Mouse (Mus musculus) kidney, adult 9 months (tissue): Measurements from ENCODE around the gene Atxn3.
"Not testable (repeated sequence)": the region's sequence is repeated elsewhere in the genome, so short reads cannot be mapped to it uniquely, and the experiment has no call there.

Source experiments
- DNase-seq: peaks from one replicate; pipeline ENCODE4 v3.0.0; 2022

Gene Atxn3

DNA sequence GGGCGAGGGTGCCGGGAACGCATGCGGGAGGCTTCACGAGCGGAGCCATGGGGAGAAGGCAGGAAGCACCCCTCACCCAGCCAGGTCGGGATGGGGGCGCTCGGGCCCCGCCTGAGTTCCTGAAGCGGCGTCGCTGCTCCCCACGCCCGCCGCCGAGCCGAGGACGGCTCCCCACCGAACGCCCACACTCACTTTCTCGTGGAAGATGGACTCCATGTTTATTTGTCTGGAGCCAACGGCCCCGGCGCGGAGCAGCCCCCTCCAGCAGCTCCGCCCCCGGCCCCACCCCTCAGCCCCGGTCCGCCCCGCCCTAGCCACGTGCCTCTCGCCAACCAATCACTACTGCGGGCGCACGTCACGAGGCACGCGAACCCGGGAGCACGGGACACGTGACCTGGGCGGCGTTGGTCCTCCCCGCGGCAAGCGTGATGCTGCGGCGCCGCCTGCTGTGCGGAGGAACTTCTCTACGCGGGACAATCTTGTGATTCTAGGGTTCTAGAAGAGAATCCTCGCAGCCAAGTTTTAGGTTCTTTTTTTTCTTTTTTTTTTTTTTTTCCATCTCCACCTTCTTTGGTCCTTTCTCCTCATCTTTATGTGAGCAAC is at the start of gene Atxn3:
Gene Atxn3 (minus strand): TSS at position 305 of the 603 bp plus-strand sequence.
- peak; percentile 97 for DNase-seq

DNA sequence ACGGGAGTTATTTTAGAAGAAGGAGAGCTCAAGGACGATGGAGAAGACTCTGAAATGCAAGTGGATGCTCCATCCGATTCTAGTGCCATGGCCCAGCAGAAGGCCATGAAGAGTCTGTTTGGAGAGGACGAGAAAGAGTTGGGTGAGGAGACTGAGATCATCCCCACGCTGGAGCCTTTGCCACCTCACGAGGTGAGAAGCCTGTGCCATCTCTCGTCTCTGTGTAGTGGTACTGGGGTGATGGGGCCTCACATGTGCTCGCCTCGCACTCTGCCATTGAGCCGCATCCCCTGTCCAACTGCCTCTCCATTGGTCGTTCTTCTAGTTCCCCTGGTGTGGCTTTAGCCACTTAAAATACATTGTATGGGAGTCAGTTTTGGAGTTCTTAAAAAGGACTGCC is 42.7 kb upstream of the Atxn3 start:
- DNase-seq, result no peak

DNA sequence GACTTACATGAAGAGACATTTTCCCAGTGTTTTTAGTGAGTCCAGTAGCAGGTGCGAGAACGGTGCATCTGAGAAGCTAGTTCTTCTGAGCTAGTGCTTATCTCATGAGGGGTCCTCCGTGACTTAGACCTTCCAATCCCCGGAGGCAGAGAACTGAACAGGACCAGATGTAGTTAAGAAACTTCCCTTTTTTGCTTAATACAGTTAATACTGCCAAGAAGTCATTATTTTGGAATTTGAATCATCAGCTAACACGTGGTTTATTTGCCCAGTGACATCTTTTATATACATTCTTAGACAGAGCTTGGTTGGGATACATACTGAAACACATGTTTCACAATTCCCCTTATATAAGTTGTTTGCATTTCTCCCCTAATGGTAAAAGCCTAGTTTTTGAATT is 40.9 kb upstream of the Atxn3 start:
- DNase-seq, result no peak

DNA sequence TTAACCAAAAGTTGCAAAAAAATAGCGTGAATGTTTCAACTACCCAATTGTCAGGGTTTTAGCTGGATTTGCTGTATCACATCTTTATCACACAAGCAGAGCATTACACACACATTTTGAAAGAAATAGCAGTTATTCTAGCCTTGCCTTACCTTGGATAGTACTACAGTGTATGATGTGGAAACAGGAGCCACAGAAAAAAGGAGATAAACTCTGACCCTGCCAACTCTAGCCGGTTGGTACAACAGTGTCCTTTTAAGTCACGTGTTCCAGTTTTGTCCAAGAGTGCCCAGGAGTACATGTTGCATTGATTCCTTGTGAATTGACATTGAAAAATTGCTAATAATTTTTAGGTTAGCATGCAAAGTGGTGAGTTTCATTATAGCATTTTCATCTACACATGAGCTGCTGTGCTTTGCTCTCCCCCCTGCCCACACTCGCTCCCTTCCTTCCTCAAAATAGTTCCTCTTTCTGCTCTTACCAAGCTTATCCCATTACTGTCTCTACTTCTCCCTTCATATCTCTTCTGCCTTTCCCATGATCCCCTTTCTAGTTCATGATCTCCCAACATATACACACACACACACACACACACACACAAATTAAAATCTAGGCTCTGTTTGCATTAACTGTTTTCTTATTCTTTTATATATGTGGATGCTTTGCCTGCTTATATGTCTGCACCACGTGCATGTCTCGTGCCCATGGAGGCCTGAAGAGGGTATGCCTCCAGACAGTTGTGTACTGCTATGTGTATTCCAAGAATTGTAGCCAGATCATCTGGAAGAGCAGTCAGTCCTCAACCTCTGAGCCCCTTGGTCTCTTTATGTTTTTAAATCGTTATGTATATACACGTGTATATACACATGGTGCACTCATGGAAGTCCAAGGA is 36.8 kb upstream of the Atxn3 start:
- DNase-seq, result no peak

DNA sequence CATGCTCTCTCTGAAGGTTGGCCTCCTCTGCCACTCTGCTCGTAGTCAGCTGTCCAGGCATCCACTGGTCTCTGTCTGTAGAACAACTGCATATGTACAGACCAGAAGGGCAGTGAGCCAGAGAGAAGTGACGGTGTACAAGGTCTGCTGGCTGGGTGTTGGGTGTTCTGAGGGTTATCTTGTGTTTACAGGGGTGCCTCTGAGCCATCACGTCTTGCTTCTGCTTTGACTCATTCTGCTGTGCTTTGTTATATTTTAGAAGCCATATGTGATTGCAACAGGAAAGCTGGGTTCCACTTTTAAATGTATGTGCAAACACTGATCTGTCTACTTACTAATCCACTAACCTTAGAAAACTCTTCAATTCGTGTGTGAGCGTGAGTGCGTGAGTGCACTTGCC is 29.6 kb upstream of the Atxn3 start:
- no peak for DNase-seq

DNA sequence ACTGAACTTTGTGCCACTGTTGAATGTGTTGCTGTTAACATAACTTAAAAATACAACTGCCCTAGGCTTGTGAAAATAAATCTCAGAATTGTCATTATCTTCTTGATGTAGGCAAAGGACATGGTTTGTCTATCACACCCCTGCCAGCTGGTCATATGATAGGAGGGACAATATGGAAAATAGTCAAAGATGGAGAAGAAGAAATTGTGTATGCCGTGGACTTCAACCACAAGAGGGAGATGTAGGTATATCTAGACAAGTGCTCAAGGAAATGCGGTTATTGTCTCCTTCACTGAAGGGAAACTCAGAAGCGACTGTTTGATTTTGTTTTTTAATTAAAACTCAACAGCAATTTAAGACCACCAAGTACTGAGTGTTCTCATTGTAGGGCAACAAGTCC is 27.1 kb upstream of the Atxn3 start:
- no peak for DNase-seq

DNA sequence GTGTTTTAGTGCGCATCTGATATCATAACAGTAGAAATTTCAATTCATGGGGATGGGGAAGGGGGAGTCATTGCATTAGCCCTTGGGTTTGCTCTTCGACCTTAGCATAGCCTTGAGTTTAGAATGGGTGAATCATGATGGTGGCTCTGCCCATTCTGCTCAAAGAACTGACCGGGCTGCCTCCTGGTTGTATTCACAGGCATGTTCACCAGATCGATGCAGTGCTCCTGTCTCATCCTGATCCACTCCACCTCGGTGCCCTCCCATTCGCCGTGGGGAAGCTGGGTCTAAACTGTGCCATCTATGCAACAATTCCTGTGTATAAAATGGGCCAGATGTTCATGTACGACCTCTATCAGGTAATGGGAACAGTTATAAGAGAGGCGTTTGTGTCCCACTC is 24.9 kb upstream of the Atxn3 start:
- no peak for DNase-seq

DNA sequence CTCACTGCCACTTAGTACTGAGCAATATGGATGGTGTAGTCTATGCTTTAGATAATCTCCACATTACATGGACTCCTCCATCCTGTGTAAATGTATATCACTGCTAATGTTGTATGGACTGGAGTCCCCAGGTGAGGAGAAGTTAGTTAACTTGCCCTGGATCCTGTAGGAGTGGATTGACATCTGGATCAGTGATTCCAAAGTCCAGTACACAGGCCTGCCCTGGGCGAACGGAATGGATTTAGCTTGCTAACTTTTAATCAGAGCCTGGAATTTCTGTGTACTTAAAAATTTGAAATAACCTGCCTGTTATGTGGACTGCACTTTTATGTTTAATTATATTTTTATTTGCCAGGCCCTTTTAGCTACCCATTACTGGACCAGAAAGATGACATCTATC is 23.5 kb upstream of the Atxn3 start:
- peak; percentile 61 for DNase-seq

DNA sequence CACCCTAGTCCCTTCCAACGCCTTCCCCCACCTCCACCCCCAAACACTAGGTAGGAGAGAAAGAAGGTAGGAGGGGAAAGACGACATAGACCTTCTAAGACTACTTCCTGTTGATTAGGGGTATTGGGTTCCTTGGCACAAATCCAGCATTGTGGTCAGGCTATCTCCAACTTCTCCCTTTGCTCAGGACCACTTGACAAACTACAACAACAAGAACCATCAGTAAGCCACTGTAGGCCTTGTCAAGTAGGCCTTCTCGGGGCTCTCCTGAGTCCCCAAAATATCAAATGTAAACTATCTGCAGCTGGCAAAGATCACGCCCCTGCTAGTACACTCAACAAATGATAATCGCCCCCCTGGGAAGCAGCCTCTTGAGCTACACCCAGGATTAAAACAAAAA is 22.2 kb upstream of the Atxn3 start:
- DNase-seq, result no peak

DNA sequence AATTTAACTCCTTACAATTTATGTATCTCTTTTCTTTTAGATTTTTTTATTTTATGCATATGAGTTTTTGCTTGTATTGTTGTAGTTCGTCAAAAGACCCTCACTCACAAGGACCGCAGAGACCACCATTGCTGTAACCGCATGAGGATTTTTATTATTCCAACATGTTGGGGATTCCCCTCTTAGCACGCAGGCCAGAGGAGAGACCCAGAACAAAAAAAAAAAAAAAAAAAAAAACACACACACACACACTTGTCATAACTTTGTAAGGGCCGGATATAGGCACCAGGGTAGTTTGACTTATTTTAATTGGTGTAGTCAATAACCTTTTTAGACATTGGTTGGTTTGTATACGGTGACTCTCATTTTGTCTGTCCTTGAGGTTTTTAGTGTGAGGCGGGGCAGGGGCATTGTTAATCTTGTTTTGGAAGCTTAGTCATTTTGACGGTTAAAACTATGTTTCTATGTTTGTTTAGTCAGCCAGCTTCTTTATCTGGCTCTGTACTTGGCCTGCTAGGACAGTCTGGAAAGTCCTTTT is 21.2 kb upstream of the Atxn3 start:
- no peak for DNase-seq

DNA sequence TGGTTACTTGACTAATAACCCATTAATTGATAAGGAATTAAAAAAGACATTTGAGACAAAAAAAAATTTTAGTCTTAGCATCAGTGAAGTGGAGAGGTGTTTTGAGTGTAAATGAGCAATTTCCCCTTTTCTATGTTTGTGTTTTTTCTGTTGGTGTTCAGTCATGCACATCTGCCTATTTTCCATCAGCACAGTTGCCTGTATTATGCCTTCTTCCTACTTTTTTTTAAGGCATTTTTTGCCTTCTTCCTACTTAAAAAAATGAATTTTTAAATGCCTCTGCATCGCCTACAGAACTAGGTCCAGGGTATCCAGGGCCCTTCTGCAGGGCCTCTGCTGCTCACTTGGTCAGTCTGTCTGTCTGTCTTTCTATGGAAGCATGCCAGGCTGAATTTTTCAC is 20.5 kb upstream of the Atxn3 start:
- DNase-seq, result no peak

DNA sequence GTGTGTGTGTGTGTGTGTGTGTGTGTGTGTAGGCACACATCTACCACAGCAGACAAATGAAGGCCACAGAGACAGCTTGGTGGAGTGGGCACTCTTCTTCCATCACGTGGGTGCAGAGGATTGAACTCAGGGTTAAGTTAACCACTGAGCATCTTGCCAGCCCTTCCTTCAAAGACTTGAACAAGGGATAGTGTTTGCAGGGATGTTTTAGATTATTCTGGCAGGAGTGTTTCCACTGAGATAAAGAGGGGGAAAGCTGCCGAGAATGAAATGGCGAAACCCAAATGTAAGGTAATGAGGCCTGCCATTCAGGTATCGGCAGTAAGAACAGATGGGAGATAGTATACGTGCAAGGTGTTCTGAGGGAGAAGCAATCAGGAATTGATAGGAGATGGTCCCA is 20.1 kb upstream of the Atxn3 start:
- DNase-seq, result no peak

DNA sequence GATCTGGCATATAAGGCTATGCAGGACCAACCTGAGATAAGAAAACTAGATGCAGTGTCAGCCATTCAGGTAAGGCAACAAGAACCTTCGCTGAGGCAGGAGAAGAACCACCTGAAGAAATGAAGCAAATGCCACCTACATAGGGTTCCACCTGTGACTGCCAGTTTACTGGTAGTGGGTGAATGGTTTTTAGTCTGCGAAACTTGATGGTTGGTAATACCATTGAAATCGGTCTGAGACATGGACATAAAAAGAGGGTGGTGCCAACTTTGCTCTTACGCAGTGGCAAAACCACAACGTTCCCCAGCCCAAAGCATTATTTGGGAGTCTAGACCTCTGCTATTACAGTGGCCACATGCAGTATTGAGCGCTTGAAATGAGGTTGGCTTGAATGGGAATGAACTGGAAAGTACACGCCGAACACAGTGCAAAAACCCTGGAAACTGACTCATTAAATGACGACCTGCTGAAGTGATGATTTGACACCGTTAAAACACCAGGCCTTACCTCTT is 19.4 kb upstream of the Atxn3 start:
- no peak for DNase-seq

DNA sequence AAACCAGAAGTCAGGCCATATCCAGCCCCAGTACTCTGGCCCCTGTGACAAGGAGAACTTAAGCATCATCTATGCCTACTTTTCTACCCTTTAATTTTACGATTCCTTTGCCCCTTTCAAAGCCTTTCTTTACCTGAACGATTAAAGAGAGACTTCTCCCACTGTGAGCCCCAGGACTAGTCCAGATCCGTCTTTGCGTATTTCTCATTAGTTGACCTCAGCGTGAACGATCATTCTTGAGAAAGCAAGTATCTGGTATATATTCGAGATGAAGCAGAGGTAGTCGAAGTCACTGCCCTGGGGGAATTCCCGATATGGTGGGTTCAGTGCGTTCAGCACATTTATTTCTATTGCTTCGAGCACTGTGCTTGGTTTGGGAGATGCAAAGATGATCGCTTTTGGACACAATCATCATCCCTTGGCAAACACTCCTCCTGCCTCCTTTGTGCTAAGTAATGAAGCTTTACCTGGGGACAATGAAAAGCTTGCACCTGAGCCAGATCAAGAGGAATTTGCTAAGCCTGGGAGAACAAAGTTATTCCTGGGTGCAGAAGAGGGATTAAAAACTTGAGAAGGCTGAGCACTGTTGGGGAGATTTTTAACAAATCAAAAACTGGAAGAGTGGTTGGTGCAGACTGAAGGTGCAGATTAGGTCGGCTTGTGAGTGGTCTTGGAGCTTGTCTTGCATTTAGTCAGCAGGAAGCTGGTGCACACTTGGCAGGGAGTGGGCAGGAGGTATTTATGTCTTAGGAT is 18.8 kb upstream of the Atxn3 start:
- DNase-seq, result no peak

DNA sequence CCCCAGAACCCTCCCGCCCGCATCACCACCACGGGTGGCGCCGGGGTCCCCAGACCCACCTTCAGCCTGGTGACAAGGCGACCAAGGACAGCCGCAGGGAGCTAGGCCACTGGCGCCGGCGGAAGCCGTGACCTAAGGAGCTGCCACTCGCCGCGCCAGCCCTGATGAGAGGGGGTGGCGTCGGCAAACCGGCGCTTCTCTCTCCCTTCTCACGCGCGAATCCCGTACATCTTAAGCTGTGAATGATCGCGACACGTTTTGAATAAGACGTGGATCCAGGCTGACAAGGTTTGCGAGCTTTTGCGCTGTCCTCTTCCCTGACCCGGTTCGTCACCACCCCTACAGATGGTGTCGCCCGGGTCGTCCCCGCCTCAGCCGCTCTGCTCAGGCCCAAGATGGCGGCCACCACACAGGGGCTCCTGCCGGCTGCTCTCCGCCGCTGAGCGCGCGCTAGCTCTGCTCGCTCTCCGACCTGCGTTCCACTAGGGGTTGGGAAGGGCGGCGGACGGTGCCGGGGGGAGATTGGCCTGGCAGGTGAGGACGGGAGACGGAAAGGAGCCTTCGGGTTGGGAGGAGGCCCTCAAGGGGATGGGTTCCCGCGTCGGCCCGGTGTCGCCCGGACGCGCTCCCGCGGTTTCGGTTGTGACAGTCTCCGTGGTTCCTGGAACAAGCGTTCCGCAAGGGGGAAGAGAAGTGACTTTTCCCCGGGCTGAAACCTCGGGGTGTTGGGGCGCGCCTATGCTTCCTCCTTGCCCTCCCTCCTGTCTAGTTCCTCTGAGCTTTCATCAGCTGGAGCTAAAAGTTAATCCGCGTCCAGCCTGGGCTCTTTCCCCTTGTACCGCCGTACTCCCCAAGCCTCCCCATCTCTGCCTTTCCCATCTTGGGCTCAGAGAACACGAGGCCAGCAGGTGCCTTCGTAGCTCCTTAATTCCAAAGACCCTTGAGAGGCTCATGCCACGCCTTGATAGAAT is 17.8 kb upstream of the Atxn3 start, which contains the start of gene Cpsf2:
Gene Cpsf2 (plus strand): TSS at position 388 of the 971 bp plus-strand sequence.
- peak; percentile 84 for DNase-seq

DNA sequence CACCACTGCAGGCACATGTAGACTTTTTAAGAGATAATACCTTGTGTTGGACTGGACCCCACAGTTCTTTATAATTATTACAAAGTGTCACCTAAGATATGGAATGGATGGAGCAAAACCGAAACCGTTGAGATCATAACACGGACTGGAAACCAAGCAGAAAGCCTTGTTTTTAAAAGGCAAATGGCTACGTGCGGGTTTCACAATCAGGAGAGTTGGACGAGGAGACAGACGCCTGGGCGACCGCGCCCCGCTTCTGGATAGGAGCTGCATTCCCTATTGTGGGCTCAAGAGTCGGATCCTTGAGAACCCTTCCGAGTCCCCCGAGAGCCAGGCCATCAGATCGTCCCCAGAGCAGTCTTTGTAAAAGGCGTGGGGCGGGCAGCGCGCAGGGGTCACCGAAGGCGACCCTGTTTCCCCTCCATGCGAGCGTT is 17.1 kb upstream of the Atxn3 start:
- peak; percentile 51 for DNase-seq

DNA sequence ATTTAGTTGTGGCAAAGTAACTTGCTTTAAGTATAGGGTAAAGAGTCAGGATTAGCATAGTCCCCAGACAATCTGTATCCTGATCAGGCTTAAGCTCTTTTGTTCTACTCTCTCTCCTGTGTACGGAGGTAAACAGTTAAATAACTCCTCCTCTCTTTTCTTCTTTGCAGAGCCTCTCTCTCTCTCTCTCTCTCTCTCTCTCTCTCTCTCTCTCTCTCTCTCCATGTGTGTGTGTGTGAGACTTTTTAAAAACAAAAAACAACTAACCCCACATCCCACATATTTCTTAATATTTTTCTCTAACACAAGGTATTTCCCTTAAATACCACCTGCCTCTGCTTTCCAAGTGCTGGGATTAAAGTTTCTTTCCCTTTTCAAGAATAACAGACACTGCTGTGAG is 16.5 kb upstream of the Atxn3 start:
- DNase-seq, result no peak

DNA sequence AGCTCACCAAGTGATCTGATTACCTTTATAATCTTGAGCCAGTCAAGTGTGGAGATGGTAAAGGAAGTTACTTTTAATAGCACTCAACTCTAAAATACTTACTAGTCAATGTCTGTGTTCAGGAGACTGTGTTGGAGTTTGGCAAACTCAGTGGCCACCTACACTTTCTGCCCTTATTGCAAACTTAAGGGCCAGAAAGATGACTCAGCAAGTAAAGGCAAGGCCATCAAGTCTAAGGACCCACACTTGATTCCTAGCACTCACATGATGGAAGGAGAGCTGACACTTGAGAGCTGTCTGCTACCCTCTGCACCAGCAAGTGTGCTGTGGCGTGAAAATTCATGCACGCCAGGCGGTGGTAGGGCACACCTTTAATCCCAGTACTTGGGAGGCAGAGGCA is 14.2 kb upstream of the Atxn3 start:
- DNase-seq, result no peak

DNA sequence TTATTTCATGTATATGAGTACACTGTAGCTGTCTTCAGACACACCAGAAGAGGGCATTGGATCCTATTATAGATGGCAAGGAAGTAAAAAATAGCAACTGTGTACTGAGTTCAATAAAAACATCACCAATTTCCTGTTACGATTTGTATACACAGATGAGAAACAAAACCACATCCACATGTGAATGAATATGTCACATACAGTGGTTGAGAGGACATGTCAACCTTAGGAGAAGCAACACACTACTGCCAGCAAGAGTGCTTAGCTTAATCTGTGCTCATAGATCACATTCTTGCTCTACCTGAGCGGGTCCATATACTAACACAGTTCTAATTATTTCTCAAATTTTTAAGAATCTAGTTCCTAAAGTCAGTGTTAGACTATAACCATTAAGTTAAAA is 13.3 kb upstream of the Atxn3 start:
- no peak for DNase-seq

DNA sequence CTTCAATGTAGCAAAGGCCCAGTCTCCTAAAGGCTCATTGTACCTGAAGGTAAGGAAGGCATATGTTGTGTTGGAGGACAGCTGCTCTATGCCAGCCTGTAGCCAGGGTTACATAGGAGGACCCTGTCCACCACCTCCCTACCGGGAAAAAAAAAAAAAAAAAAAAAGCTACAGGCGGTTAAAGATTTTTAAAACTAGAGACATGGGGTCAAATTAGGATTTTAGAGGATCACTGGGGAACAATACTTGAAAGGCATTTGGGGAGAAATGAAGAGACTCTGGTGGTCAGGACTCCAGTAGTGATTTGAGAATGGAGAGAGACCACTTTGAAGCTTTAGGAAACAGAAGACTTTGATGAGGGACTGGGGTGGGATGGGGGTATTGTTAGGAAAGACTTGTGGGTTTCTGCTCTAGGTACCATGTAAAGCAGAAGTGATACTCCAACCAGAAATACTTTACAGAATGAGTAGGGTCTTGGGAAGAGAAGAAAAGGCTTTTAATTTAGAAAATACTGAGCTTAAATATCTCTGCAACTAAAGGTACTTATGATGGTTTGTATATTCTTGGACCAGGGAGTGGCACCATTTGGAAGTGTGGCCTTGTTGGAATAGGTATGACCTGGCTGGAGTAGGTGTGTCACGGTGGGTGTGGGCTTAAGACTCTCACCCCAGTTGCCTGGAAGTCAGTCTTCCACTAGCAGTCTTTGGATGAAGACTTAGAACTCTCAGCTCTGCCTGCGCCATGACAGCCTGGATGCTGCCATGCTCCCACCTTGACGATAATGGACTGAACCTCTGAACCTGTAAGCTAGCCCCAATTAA is 1.1 kb upstream of the Atxn3 start:
- DNase-seq, result not testable (repeated sequence)

DNA sequence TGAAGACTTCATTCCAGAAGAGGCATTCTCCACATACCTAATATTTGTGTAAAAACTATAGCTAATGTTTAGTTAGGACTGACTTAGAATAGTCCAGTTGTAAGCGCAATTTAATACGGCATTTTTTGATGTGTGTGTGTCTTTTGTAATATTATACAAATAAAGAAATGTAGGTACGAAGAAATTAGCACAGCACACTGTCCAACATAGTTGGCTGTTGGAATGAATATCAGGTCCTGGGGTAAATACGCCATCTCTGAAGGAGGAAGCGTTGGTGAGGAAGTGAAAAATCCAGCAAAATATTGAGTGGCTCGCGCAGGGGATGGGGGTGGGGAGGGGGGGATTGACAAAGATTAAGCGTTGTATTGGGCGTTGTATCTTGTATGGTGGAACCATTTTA is 510 bp upstream of the Atxn3 start:
- no peak for DNase-seq
